Mouse (Mus musculus): ENCODE data around the gene Gm8127. TPM values are rescaled to one million over a fixed set of nuclear protein-coding genes. Genes with fewer than 3 reads are reported as not detected.
"Not testable (repeated sequence)": the region's sequence is repeated elsewhere in the genome, so short reads cannot be mapped to it uniquely, and the experiment has no call there.

Gm8127 gene
- not detected in 2 replicates for polyA plus RNA-seq (2012; rRNA removed)

DNA sequence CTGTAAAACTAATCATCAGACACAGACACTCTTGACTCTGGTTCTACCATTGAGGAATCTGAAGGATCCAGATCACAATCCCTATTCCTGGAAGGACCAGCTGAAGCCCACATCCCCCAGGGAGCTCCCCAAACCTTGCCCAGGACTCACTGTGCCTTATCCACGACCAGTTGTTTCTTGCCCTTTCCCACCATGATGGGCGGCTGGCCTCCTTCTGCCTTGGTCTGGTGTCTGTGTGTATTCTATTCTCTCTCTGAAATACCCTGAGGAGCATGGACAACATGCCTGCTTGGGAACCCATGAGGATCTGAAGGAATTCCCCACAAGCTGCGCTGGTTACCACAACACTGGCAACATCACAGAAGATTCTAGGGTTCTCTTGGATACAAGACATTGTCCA lies at the start of gene Gm8127:
Gene Gm8127, minus strand, starts transcription at position 330 of the 400 bp plus-strand sequence.
- not testable (repeated sequence) for H3K4me3 ChIP-seq (ENCODE audit: insufficient read depth, low read length); H3K27ac ChIP-seq (ENCODE audit: insufficient read depth, low read length); H3K4me1 ChIP-seq (ENCODE audit: control insufficient read depth, insufficient read depth, low read length)

DNA sequence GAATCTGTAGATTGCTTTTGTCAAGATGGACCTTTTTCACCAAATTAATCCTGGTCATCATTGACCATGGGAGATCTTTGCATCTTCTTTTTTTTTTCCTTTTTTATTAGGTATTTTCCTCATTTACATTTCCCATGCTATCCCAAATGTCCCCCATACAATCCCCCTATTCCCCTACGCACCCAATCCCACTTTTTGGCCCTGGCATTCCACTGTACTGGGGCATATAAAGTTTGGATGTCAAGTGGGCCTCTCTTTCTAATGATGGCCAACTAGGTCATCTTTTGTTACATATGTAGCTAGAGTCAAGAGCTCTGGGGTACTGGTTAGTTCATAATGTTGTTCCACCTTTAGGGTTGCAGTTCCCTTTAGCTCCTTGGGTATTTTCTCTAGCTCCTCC lies 44.0 kb upstream of the Gm8127 start:
- H3K4me3 ChIP-seq (ENCODE audit: insufficient read depth, low read length); H3K27ac ChIP-seq (ENCODE audit: insufficient read depth, low read length); H3K4me1 ChIP-seq (ENCODE audit: control insufficient read depth, insufficient read depth, low read length): not testable (repeated sequence)

DNA sequence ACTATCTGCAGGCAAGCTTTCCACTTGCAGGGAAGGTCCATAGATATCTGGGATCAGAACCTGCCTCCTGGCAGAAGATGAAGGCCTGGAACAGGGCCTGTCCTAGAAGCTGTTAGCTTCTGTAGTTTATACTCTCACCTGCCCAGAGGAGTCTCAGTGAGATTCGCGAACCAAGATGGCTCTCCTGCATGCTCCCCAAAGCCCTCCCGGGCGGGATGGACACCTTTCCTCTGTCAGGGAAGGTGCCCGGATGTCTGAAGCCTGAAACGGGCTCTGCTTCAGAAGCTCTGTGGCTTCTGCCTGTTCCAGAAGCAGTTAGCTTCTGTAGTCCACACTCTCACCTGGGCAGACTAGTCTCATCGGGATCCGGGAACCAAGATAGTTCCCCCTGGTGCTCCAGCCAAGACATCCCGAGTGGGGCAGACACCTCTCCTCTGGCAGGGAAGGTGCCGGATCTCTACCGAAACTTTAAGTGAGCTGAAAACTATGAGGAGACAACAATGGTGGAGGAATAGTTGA lies 37.8 kb upstream of the Gm8127 start:
- not testable (repeated sequence) for H3K27ac ChIP-seq (ENCODE audit: insufficient read depth, low read length); H3K4me3 ChIP-seq (ENCODE audit: insufficient read depth, low read length); H3K4me1 ChIP-seq (ENCODE audit: control insufficient read depth, insufficient read depth, low read length)

DNA sequence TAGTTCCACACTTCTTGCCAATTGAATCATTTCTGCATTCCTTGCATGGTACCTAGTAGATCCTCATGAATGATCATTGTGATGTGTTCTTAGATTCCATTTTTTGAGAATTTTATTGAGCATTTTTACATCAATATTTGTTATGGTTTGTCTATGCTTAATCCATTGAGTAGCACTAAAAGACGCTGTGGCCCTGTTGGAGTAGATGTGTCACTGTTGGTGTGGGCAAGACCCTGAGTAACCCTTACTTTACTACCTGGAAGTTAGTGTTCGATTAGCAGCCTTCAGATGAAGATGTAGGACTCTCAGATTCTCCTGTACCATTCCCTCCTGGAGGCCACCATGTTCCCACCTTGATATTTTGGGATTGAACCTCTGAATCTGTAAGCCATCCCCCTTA lies 35.0 kb upstream of the Gm8127 start:
- H3K4me3 ChIP-seq (ENCODE audit: insufficient read depth, low read length); H3K27ac ChIP-seq (ENCODE audit: insufficient read depth, low read length); H3K4me1 ChIP-seq (ENCODE audit: control insufficient read depth, insufficient read depth, low read length): not testable (repeated sequence)

DNA sequence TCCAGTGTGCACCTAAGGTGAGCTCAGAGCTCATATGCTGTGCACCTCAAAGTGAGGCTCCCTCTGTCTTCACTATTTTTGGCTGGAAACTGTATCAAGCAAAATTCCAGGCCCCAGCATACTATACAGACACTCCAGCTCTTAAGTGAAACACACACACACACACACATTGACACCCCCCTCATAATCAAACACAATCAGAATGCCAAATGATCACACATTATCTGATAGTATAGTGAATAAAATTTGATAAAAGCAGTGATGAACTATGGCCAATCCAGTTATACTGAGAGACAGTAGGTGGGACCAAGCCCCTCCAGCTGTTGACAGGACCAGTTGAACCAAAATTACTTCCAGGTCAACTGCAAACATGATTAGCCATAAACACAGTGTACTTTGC lies 25.9 kb upstream of the Gm8127 start:
- not testable (repeated sequence) for H3K4me1 ChIP-seq (ENCODE audit: control insufficient read depth, insufficient read depth, low read length); H3K4me3 ChIP-seq (ENCODE audit: insufficient read depth, low read length); H3K27ac ChIP-seq (ENCODE audit: insufficient read depth, low read length)

DNA sequence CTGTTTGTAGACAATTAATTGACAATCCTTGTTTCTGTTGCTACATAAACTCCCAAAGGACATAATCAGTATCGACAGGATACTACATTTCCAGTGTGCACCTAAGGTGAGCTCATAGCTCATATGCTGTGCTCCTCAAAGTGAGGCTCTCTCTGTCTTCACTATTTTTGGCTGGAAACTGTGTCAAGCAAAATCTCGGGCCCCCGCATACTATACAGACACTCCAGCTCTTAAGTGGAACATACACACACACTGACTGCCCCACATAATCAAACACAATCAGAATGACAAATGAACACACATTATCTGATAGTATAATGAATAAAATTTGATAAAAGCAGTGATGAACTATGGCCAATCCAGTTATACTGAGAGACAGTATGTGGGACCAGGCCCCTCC lies 15.0 kb downstream of the Gm8127 start:
- H3K4me3 ChIP-seq (ENCODE audit: insufficient read depth, low read length); H3K4me1 ChIP-seq (ENCODE audit: control insufficient read depth, insufficient read depth, low read length); H3K27ac ChIP-seq (ENCODE audit: insufficient read depth, low read length): not testable (repeated sequence)

DNA sequence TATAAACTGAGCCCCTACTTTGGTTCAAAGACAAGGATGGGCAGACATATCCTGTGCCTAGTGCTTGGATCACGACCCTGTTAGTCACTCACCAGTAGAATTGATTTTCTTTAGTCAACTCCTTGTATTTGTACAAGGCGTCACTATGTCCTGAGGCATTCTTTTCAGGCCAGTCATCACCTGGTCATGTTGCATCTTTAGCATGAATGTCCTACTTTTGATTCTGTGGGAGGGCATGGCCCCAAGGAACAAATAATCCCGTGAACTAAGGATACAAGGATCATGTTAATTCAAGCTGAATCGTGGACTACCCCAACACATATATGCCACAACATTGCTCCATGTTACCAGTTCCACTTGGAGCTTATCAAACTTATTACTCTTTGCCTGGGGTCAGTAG lies 15.5 kb downstream of the Gm8127 start:
- H3K4me3 ChIP-seq (ENCODE audit: insufficient read depth, low read length); H3K27ac ChIP-seq (ENCODE audit: insufficient read depth, low read length); H3K4me1 ChIP-seq (ENCODE audit: control insufficient read depth, insufficient read depth, low read length): not testable (repeated sequence)

DNA sequence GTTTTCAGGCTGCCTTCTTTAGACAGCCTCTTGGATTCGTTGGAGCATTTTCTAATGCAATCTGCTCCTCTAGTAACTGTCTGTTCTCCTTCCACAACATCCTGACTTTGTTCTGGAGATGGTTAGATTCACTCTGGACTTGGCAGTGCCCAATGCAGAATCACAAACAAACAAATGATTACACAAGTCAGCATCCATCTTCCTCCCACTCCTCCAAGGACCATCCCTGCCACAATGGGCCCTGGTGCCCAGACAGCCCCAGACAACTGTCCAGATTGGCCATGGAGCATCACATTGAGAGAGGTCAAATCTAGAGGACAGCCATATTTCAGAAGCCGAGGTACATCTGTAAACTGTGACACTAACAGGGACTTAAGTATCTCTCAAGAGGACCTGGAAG lies 16.2 kb downstream of the Gm8127 start:
- not testable (repeated sequence) for H3K4me1 ChIP-seq (ENCODE audit: control insufficient read depth, insufficient read depth, low read length); H3K27ac ChIP-seq (ENCODE audit: insufficient read depth, low read length)

DNA sequence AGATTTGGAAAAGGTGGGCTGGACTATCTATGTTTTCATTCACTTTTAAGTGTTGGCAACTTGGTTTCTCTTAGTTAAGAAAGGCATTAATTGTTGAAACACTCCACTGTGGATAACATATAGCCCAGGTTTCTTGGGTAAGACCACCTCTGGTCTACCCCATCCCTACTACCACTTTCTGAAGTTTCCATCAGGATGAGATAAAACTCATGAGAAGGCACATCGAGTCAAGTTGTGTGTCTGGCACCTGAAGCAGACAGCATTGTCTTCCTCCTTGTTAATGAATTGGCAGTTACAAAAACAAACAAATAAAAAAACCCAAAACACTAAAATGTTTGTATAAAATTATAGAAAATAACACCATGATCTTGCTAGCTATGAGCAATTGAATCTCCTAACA lies 17.9 kb downstream of the Gm8127 start:
- not testable (repeated sequence) for H3K4me3 ChIP-seq (ENCODE audit: insufficient read depth, low read length); H3K4me1 ChIP-seq (ENCODE audit: control insufficient read depth, insufficient read depth, low read length); H3K27ac ChIP-seq (ENCODE audit: insufficient read depth, low read length)

More for the DNA sequence above, 16.2 kb downstream of the Gm8127 start:
- H3K4me3 ChIP-seq (ENCODE audit: insufficient read depth, low read length) = not testable (repeated sequence)

DNA sequence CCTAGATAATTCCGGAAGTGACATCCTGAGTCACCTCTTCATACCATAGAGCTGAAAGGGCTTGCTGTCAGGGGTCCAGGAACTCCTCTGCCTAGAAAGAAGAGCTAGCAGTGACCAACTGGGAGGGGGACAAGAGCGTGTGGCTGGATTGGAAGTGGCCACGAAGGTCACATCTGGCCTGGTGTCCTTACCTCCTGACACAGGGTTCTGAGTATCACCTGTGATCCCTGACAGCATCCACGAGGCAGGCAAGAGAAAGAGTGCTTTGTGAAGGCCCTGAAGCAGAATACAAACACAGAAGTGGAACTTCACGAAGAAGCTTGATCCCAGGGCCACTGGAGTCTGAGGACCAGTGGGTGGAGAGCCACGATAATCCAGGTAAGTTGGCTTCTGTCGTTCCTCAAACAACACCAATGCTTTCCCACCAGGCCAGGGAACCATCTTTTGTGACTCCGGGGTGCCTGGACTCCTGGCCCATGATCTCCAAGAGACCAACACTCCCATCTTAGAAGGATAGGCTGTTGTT lies 18.6 kb downstream of the Gm8127 start, which contains the start of gene Gm9732:
Gene Gm9732, plus strand, starts transcription at position 51 of the 526 bp plus-strand sequence.
- not testable (repeated sequence) for H3K4me3 ChIP-seq (ENCODE audit: insufficient read depth, low read length); H3K27ac ChIP-seq (ENCODE audit: insufficient read depth, low read length); H3K4me1 ChIP-seq (ENCODE audit: control insufficient read depth, insufficient read depth, low read length)

DNA sequence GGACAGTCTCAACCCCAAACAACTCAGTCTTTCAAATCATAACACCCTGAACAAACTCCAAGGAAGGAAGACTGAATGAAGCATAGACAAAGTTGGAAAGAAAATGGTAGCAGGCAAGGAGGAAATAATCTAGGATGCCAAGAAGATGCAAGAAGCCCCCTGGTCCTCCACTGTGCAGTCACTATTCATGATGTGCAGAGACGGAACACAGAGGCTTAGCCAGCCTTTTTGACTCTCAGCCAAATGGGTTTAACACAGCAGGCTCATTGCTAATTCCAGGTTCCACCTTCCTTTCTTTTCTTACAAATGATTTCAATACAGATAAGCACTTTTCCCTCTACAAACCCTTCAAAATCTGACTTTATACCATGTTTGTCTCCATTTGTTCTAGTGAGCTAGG lies 20.5 kb downstream of the Gm8127 start:
- not testable (repeated sequence) for H3K4me1 ChIP-seq (ENCODE audit: control insufficient read depth, insufficient read depth, low read length); H3K27ac ChIP-seq (ENCODE audit: insufficient read depth, low read length)

DNA sequence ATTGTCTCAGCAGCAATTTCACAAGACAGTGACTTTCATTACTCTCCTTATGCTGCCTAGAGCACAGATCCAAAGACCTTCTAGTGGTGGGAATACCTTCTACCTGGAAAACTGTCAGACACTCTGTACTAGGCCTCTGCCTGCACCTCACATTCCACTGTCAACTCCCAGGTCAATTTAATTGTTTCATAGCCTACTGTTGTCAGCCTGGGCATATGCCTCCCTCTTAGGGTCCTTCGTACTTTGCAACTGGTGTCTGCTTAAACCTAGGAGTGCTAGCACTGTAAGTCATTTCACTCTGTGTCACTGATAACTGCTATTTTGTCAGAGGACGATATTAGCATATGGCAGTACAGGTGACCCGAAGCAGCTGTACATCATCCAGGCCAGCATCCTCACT lies 24.4 kb downstream of the Gm8127 start:
- H3K4me3 ChIP-seq (ENCODE audit: insufficient read depth, low read length); H3K4me1 ChIP-seq (ENCODE audit: control insufficient read depth, insufficient read depth, low read length); H3K27ac ChIP-seq (ENCODE audit: insufficient read depth, low read length): not testable (repeated sequence)

More for the DNA sequence above, 20.5 kb downstream of the Gm8127 start:
- H3K4me3 ChIP-seq (ENCODE audit: insufficient read depth, low read length) = not testable (repeated sequence)

DNA sequence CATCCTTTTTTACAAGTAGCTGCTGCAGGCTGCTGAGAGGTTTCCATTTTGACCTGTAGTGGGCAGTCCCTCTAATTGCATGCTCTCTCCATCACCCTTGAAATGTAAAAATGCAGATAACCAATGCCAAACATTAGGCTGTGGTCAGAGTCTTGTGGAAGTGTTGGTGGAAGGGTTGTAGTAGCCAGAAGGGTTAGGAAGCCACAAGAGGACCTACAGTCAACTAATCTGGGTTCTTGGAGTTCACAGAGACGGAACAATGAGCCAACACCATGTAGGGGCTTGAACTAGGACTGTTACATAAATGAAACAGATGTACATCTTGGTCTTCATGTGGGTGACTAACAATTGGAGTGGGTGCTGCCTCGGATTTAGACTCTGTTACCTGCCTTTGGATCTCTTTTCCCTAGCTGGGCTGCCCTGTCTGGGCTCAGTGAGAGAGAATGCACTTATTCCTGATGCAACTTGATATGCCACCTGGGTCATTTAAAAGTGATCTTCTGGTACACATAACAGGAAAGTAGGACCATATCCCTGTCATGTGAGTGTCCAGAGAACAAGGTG lies 25.0 kb downstream of the Gm8127 start:
- H3K27ac ChIP-seq (ENCODE audit: insufficient read depth, low read length); H3K4me3 ChIP-seq (ENCODE audit: insufficient read depth, low read length); H3K4me1 ChIP-seq (ENCODE audit: control insufficient read depth, insufficient read depth, low read length): not testable (repeated sequence)

DNA sequence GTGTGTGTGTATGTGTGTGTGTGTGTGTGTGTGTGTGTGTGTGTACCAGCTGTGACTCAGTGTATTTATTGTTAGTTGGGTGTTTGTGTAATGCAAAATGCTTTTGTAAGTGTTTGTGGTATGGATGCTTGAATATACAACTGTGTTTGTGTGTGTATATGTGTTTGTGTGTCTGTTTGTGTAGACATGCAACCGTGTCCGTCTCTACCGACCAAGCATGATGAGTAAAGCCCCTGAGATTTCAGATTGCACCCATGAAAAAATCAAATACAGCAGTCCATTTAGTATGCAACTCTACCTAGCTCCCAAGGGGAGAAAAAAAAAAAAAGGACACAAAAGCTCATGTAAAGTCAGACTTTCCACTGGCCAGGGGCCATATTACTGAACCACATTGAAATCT lies 30.2 kb downstream of the Gm8127 start:
- H3K27ac ChIP-seq (ENCODE audit: insufficient read depth, low read length); H3K4me3 ChIP-seq (ENCODE audit: insufficient read depth, low read length); H3K4me1 ChIP-seq (ENCODE audit: control insufficient read depth, insufficient read depth, low read length): not testable (repeated sequence)

DNA sequence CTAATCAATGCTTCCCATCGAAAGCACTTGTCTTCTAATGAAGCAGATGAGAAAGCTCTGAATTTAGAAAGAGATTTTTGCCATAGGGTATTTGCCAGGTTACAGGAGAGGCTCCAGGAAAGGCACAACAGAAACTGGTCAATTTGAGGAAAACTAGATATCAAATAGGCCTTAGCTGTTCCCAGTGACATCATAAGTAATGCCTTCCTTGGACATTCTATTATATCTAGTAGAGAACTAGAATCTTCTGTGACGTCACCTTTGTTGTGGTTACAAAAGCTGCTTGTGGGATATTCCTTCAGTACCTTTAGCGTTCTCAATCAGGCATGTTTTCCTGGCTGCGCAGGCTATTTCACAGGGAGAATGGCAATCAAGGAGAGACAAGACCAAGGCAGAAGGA lies 35.3 kb downstream of the Gm8127 start, which contains the start of gene Gm8126:
Gene Gm8126, plus strand, starts transcription at position 301 of the 400 bp plus-strand sequence.
- not testable (repeated sequence) for H3K27ac ChIP-seq (ENCODE audit: insufficient read depth, low read length); H3K4me3 ChIP-seq (ENCODE audit: insufficient read depth, low read length); H3K4me1 ChIP-seq (ENCODE audit: control insufficient read depth, insufficient read depth, low read length)

DNA sequence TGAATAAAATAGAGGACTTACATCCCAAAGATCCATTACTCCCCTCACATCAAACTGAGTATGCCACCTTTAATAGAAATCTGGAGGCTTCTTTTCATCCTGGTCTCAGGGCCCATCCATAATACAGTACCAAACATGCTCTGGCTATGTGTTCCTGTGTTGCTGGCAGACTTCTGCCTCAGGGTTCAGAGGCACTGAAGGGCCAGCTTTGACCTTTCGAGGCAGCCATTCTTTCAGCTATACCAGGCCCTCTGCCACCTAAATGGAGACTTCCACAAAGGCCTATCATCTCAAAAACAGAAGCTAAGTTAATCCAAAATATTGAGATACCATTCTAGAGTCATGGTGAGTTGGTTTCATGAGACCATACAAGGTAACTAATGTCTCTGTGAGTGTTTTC lies 37.1 kb downstream of the Gm8127 start:
- not testable (repeated sequence) for H3K4me1 ChIP-seq (ENCODE audit: control insufficient read depth, insufficient read depth, low read length); H3K27ac ChIP-seq (ENCODE audit: insufficient read depth, low read length); H3K4me3 ChIP-seq (ENCODE audit: insufficient read depth, low read length)
